Comparison of ENCODE assay signal across 8 mouse cellular contexts in the genomic region with DNA sequence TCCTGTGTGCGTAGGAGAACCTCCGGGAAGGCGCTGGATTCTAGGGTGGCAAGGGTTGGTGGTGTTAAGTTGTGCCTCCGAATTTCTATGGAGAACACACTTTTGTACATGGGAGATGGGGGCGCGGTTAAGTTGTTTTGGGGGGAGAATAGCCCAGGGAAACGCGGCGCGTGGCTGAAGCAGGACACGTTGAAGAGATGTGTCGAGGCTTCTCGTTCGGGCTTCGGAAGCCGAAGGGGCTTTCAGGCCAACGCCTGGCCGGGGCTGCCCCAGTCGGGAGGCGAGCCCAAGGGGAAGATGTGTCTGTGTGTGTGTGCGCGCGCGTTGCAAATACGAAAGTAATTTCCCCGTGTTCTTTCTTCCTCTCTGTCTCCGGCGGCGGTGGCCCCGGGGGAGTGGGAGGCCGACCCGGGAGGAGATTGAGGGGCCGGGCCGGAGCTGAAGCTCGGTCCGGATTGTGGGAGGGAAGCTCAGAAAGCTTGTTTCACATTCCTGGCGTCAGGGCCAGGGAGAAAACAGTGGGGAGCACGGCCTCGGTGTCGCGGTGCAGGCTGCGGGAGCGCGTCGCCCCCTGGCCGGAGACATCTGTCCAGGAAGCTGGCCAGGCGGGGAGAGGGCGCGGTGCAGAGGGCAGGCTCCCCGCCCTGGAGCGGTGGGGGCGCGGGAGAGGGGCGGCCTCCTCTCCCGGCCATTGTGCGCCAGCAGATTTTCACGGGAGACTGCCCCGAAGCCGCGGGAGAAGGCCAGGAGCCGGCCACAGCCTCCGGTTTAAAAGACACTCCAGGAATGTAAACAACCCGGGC. TPM values are rescaled to one million over a fixed set of nuclear protein-coding genes. Genes with fewer than 3 reads are reported as not detected.
DNase-seq lines count a peak whose midpoint lies in the region; ATAC-seq and TF ChIP-seq lines count a peak whose summit lies in the region.

No protein-coding gene starts in this region.

- peak overlapping the region; percentile 84 for H3K9ac ChIP-seq in CH12.LX (ENCODE audit: insufficient read depth, low read depth)
- peak overlapping the region; percentile 99 for H3K9ac ChIP-seq in forebrain, embryonic 12.5 days
- peak overlapping the region; percentile 98 for H3K9ac ChIP-seq in limb, embryonic 11.5 days (ENCODE audit: low read length)
- H3K9ac ChIP-seq in midbrain, embryonic 11.5 days (ENCODE audit: low read length) = peak overlapping the region; percentile 100

- under 1% methylated on average over 62 of the region's 63 CpGs for WGBS in forebrain, embryonic 12.5 days
- WGBS in limb, embryonic 11.5 days = under 1% methylated on average over 62 of the region's 63 CpGs
- WGBS in midbrain, embryonic 11.5 days = under 1% methylated on average over 62 of the region's 63 CpGs

- in situ Hi-C loops in CH12.LX (cut with MboI; ENCODE audit: low pct_ligation_motif_present, low pct_unique_long_range_greater_than_20kb, low sequenced_read_pairs) = loop anchor here (10.0 to 25.0 kb wide), 2 partner anchors 105 to 973 kb away; partner anchors contain the start of genes Polr3a and Rps24

- H3K27ac ChIP-seq in CH12.LX (ENCODE audit: insufficient read depth, low read depth) = peak overlapping the region; percentile 84
- H3K27ac ChIP-seq in forebrain, embryonic 12.5 days = peak overlapping the region; percentile 100
- peak overlapping the region; percentile 100 for H3K27ac ChIP-seq in limb, embryonic 11.5 days (replicated peaks; ENCODE audit: low read depth, low read length)
- H3K27ac ChIP-seq in midbrain, embryonic 11.5 days (ENCODE audit: low read depth, low read length) = peak overlapping the region; percentile 99

- H3K79me2 ChIP-seq in CH12.LX (replicated peaks; ENCODE audit: control insufficient read depth, extremely low read depth, insufficient read depth, poor library complexity, severe bottlenecking) = peaks cover 49% of the 10 kb centered on the region

- DNase-seq in CH12.LX (ENCODE audit: extremely low read depth) = peak; percentile 59
- peak; percentile 75 for DNase-seq in adrenal gland, postnatal 10 days
- DNase-seq in heart, postnatal 4 days = peak; percentile 78
- DNase-seq in limb, embryonic 11.5 days (ENCODE audit: low spot score) = peak; percentile 65
- DNase-seq in midbrain, embryonic 11.5 days (ENCODE audit: low spot score, missing footprints) = peak; percentile 96
- peak; percentile 77 to 79 for DNase-seq in spleen, postnatal 36 days (ENCODE audit: low spot score in 2 of 2)
- no peak for DNase-seq in frontal cortex, postnatal 36 days (ENCODE audit: low spot score in 2 of 2)

- peaks cover 15% of the 10 kb centered on the region for H3K27me3 ChIP-seq in CH12.LX (replicated peaks)
- H3K27me3 ChIP-seq in forebrain, embryonic 12.5 days = no peaks in the 10 kb centered on the region
- no peaks in the 10 kb centered on the region for H3K27me3 ChIP-seq in limb, embryonic 11.5 days (ENCODE audit: control insufficient read depth, insufficient read depth, low read length)
- no peaks in the 10 kb centered on the region for H3K27me3 ChIP-seq in midbrain, embryonic 11.5 days (ENCODE audit: control insufficient read depth, insufficient read depth, low read length)

- peak overlapping the region; percentile 63 for H3K4me2 ChIP-seq in CH12.LX (ENCODE audit: insufficient read depth, low read depth, poor library complexity, severe bottlenecking)
- H3K4me2 ChIP-seq in forebrain, embryonic 12.5 days = peak overlapping the region; percentile 98
- peak overlapping the region; percentile 93 for H3K4me2 ChIP-seq in limb, embryonic 11.5 days (ENCODE audit: low read depth, severe bottlenecking)
- H3K4me2 ChIP-seq in midbrain, embryonic 11.5 days = peak overlapping the region; percentile 93

- peak overlapping the region; percentile 74 to 97 (median 82) for H3K4me3 ChIP-seq in CH12.LX (replicated peaks in 1 of 3; ENCODE audit: low read depth in 2 of 3, low read length in 2 of 3, poor library complexity in 1 of 3)
- H3K4me3 ChIP-seq in forebrain, embryonic 12.5 days (replicated peaks) = peak overlapping the region; percentile 97
- H3K4me3 ChIP-seq in limb, embryonic 11.5 days (ENCODE audit: low read depth, low read length) = peak overlapping the region; percentile 99
- H3K4me3 ChIP-seq in midbrain, embryonic 11.5 days (ENCODE audit: low read depth, low read length) = peak overlapping the region; percentile 99

- no peak for ATAC-seq in forebrain, embryonic 12.5 days (ENCODE audit: low FRiP score)
- ATAC-seq in limb, embryonic 11.5 days (ENCODE audit: insufficient number of reproducible peaks, low FRiP score, low TSS enrichment, low read depth) = no peak
- no peak for ATAC-seq in midbrain, embryonic 11.5 days (ENCODE audit: low FRiP score)

- peaks cover 0 to 5% of the 10 kb centered on the region in 2 experiments for H3K36me3 ChIP-seq in CH12.LX (replicated peaks in 1 of 2; ENCODE audit: control insufficient read depth in 1 of 2, insufficient read depth in 1 of 2, low read length in 1 of 2)
- no peaks in the 10 kb centered on the region for H3K36me3 ChIP-seq in forebrain, embryonic 12.5 days (replicated peaks)
- H3K36me3 ChIP-seq in limb, embryonic 11.5 days (ENCODE audit: control insufficient read depth, insufficient read depth, low read length) = no peaks in the 10 kb centered on the region
- no peaks in the 10 kb centered on the region for H3K36me3 ChIP-seq in midbrain, embryonic 11.5 days (ENCODE audit: control insufficient read depth, insufficient read depth, low read length)

- no peaks in the 10 kb centered on the region for H3K9me3 ChIP-seq in CH12.LX (replicated peaks; ENCODE audit: low read length)
- no peaks in the 10 kb centered on the region for H3K9me3 ChIP-seq in forebrain, embryonic 12.5 days
- H3K9me3 ChIP-seq in limb, embryonic 11.5 days (ENCODE audit: control insufficient read depth, low read length) = no peaks in the 10 kb centered on the region
- no peaks in the 10 kb centered on the region for H3K9me3 ChIP-seq in midbrain, embryonic 11.5 days (ENCODE audit: control insufficient read depth, low read length)

- H3K4me1 ChIP-seq in CH12.LX (ENCODE audit: control insufficient read depth in 1 of 2, insufficient read depth in 2 of 2) = peaks cover 13 to 56% of the 10 kb centered on the region in 2 experiments
- H3K4me1 ChIP-seq in forebrain, embryonic 12.5 days = peaks cover 69% of the 10 kb centered on the region
- H3K4me1 ChIP-seq in limb, embryonic 11.5 days (ENCODE audit: control insufficient read depth, insufficient read depth, low read length) = peaks cover 61% of the 10 kb centered on the region
- peaks cover 55% of the 10 kb centered on the region for H3K4me1 ChIP-seq in midbrain, embryonic 11.5 days (ENCODE audit: control insufficient read depth, insufficient read depth, low read length)

- no peak for TF ChIP-seq RAD21 in CH12.LX (IDR thresholded peaks at IDR 0.05; ENCODE audit: low read depth, low read length)

- TF ChIP-seq CTCF in CH12.LX (conservative IDR thresholded peaks at IDR 0.05 in 1 of 2, IDR thresholded peaks at IDR 0.05 in 1 of 2; ENCODE audit: low read depth in 2 of 2, low read length in 2 of 2) = no peak

- TF ChIP-seq EP300 in CH12.LX (IDR thresholded peaks at IDR 0.05; ENCODE audit: low read length) = no peak

- dilution Hi-C loops in CH12.LX (cut with MboI; ENCODE audit: extremely low pct_ligation_motif_present, extremely low pct_unique_long_range_greater_than_20kb, low sequenced_read_pairs) = no loop called here

- TF ChIP-seq POLR2A in CH12.LX (IDR thresholded peaks at IDR 0.05; ENCODE audit: low read depth, low read length) = no peak

TF ChIP-seq in CH12.LX, 34 proteins besides CTCF, POLR2A, EP300 and RAD21 (continues in another document):
- TF ChIP-seq USF1 (IDR thresholded peaks at IDR 0.05; ENCODE audit: low read depth, low read length) (no peak), NELFE (IDR thresholded peaks at IDR 0.05; ENCODE audit: low read depth, low read length) (peak; percentile 33; the same call in 1 of the 2 replicates), TCF12 (IDR thresholded peaks at IDR 0.05; ENCODE audit: low read depth, low read length) (0 out of 2 replicates have a peak, but pooled peaks have one; percentile 62), PAX5 (IDR thresholded peaks at IDR 0.05; ENCODE audit: low read length) (no peak), ELF1 (IDR thresholded peaks at IDR 0.05; ENCODE audit: low read depth, low read length) (peak; percentile 43; the same call in 1 of the 2 replicates), IRF4 (IDR thresholded peaks at IDR 0.05; ENCODE audit: low read depth, low read length) (peak; percentile 73; the same call in 1 of the 2 replicates), UBTF (IDR thresholded peaks at IDR 0.05; ENCODE audit: low read depth, low read length) (peak; percentile 55; the same call in 1 of the 2 replicates), GABPA (IDR thresholded peaks at IDR 0.05; ENCODE audit: insufficient replicate concordance, low read depth, low read length) (no peak), NRF1 (IDR thresholded peaks at IDR 0.05; ENCODE audit: low read depth, low read length) (peak; percentile 70), ETS1 (conservative IDR thresholded peaks at IDR 0.05; ENCODE audit: low read depth, low read length) (peak; percentile 54; the same call in 1 of the 2 replicates), RCOR1 (conservative IDR thresholded peaks at IDR 0.05; ENCODE audit: low read depth, low read length) (no peak), ZNF384 (IDR thresholded peaks at IDR 0.05; ENCODE audit: low read depth, low read length) (no peak), KAT2A (IDR thresholded peaks at IDR 0.05; ENCODE audit: insufficient replicate concordance, low read length) (0 out of 2 replicates have a peak, but pooled peaks have one; percentile 30), ZC3H11A (IDR thresholded peaks at IDR 0.05; ENCODE audit: low read depth, low read length) (no peak), SMC3 (IDR thresholded peaks at IDR 0.05; ENCODE audit: low read depth, low read length) (no peak; the same call in 1 of the 2 replicates), MAFK (IDR thresholded peaks at IDR 0.05; ENCODE audit: insufficient replicate concordance, low read length) (no peak), BHLHE40 (IDR thresholded peaks at IDR 0.05; ENCODE audit: low read depth, low read length) (peak; percentile 20; the same call in 1 of the 2 replicates), TBP (conservative IDR thresholded peaks at IDR 0.05; ENCODE audit: low read depth, low read length) (no peak), USF2 (conservative IDR thresholded peaks at IDR 0.05; ENCODE audit: low read depth, low read length) (no peak)

RNA-seq across cellular contexts. Expression of gene Zmiz1, which starts 1.2 kb away (rescaled TPM):
- total RNA-seq in CH12.LX (2012; rRNA removed) (9.6 and 11.1 TPM in 2 replicates), CH12.LX (2014; rRNA removed) (2.0 and 3.7 TPM in 2 replicates)
- 31.9 and 45.8 TPM in 2 replicates for polyA plus RNA-seq in CH12.LX (2012; ENCODE audit: insufficient read length, low read depth)
- total RNA-seq in adrenal gland, postnatal 10 days (2021) = 10 to 100 TPM; 63.8 to 73.3 TPM
- 64.1 and 68.3 TPM in 2 replicates for polyA plus RNA-seq in forebrain, embryonic 12.5 days (2016; fragmentation: Nextera tagmentation; extraction: Ambion mirVana)
- 10 to 100 TPM; 67.0 to 78.5 TPM for total RNA-seq in heart, postnatal 4 days (2021)
- polyA plus RNA-seq in limb, embryonic 11.5 days (2014; fragmentation: Nextera tagmentation; extraction: Ambion mirVana) = 59.0 and 66.7 TPM in 2 replicates
- 47.7 and 51.5 TPM in 2 replicates for polyA plus RNA-seq in midbrain, embryonic 11.5 days (2014; fragmentation: Nextera tagmentation; extraction: Ambion mirVana)

Comparison
In these comparisons a context has a peak if more than half of its experiments do, and no peak if none do; other contexts are left out.
1. DNase-seq: peak in CH12.LX (single experiment), adrenal gland, postnatal 10 days (single experiment), heart, postnatal 4 days (single experiment), limb, embryonic 11.5 days (single experiment), midbrain, embryonic 11.5 days (single experiment) and spleen, postnatal 36 days (2 of 2); none in frontal cortex, postnatal 36 days (0 of 2).
2. Peak in every context shown above with its lines, with median percentiles within 50 percentile points of each other: H3K27ac ChIP-seq, H3K4me2 ChIP-seq, H3K4me3 ChIP-seq and H3K9ac ChIP-seq.